In the genomic region with DNA sequence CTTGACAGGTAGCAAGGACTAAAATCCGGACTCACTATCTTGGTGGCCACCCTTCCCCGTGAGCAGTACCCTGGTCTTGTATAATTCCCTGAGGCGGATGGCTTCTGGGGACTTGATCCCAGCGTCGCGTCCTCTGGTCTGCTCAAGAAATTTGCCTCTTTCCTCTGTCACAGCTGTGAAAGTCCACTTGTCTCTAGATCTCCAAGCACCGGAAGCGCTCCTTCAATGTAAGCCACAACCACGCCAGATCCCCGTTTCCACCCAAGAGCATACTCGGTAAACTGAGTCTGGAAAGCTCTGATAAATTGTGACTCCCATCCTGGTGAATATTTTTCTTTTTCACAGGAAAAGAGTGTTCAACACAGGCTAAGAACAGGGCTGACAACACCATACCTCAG, we compare ENCODE assay signal across 8 mouse cellular contexts. TPM values are rescaled to one million over a fixed set of nuclear protein-coding genes. Genes with fewer than 3 reads are reported as not detected.
DNase-seq lines count a peak whose midpoint lies in the region; ATAC-seq and TF ChIP-seq lines count a peak whose summit lies in the region.

No protein-coding gene starts in this region.

- H3K4me3 ChIP-seq in heart, adult 2 months, result peak overlapping the region; percentile 82
- peak overlapping the region; percentile 64 for H3K4me3 ChIP-seq in hindbrain, postnatal 0 days (ENCODE audit: low read length)
- peak overlapping the region; percentile 54 for H3K4me3 ChIP-seq in midbrain, embryonic 13.5 days (replicated peaks)

- no peak for DNase-seq in heart, adult 2 months
- DNase-seq in heart, adult 9 months (ENCODE audit: low spot score in 2 of 2), result no peak
- peak; percentile 43 for DNase-seq in 416B (ENCODE audit: low read depth)
- peak; percentile 26 for DNase-seq in embryo, embryonic 10.5 days (ENCODE audit: low spot score)
- DNase-seq in hindbrain, postnatal 0 days (ENCODE audit: low spot score), result peak; percentile 22
- no peak for DNase-seq in natural killer cell, adult 2 months (ENCODE audit: low spot score in 2 of 2)
- no peak for DNase-seq in urinary bladder, postnatal 10 days (ENCODE audit: low spot score)

- no peak for TF ChIP-seq CTCF in heart, adult 2 months (IDR thresholded peaks at IDR 0.05)
- no peak for TF ChIP-seq CTCF in hindbrain, postnatal 0 days (IDR thresholded peaks at IDR 0.05; ENCODE audit: low read depth)

- 2% methylated on average over 11 of the region's 11 CpGs for WGBS in heart, adult 2 months
- WGBS in hindbrain, postnatal 0 days, result 2% methylated on average over 11 of the region's 11 CpGs
- 3% methylated on average over 11 of the region's 11 CpGs for WGBS in midbrain, embryonic 13.5 days

- H3K9me3 ChIP-seq in hindbrain, postnatal 0 days (ENCODE audit: low read length), result no peaks in the 10 kb centered on the region
- H3K9me3 ChIP-seq in midbrain, embryonic 13.5 days, result no peaks in the 10 kb centered on the region

- peaks cover 3% of the 10 kb centered on the region; the same call in 1 of the 2 replicates for H3K36me3 ChIP-seq in heart, adult 2 months (ENCODE audit: control insufficient read depth, insufficient read depth, low read length)
- no peaks in the 10 kb centered on the region for H3K36me3 ChIP-seq in hindbrain, postnatal 0 days (ENCODE audit: insufficient read depth, low read length)
- H3K36me3 ChIP-seq in midbrain, embryonic 13.5 days, result no peaks in the 10 kb centered on the region

- H3K4me2 ChIP-seq in hindbrain, postnatal 0 days (ENCODE audit: low read depth, low read length), result peak overlapping the region; percentile 78
- peak overlapping the region; percentile 86 for H3K4me2 ChIP-seq in midbrain, embryonic 13.5 days (replicated peaks)

- peak; percentile 19 for ATAC-seq in hindbrain, postnatal 0 days
- no peak for ATAC-seq in midbrain, embryonic 13.5 days

- TF ChIP-seq POLR2A in heart, adult 2 months (IDR thresholded peaks at IDR 0.05; ENCODE audit: insufficient read depth, low read depth, low read length), result no peak

- peak overlapping the region; percentile 91 for H3K27ac ChIP-seq in heart, adult 2 months
- peak overlapping the region; percentile 92 for H3K27ac ChIP-seq in hindbrain, postnatal 0 days
- H3K27ac ChIP-seq in midbrain, embryonic 13.5 days, result peak overlapping the region; percentile 85

- no peaks in the 10 kb centered on the region for H3K79me2 ChIP-seq in heart, adult 2 months (replicated peaks; ENCODE audit: control insufficient read depth, insufficient read depth, low read length)

- intact Hi-C loops in heart, adult 2 months (cut with DNase I), result loop anchor here (5.0 to 10.0 kb wide), 2 partner anchors 47 to 460 kb away; a partner anchor contains a TSS

- no peak for TF ChIP-seq EP300 in heart, adult 2 months (IDR thresholded peaks at IDR 0.05; ENCODE audit: insufficient read depth, low read depth, low read length)

- H3K4me1 ChIP-seq in heart, adult 2 months (ENCODE audit: control insufficient read depth, insufficient read depth, low read length), result peaks cover 4% of the 10 kb centered on the region
- H3K4me1 ChIP-seq in hindbrain, postnatal 0 days (ENCODE audit: insufficient read depth, low read length), result peaks cover 14% of the 10 kb centered on the region
- peaks cover 17% of the 10 kb centered on the region for H3K4me1 ChIP-seq in midbrain, embryonic 13.5 days (replicated peaks)

- H3K27me3 ChIP-seq in heart, adult 2 months (ENCODE audit: control insufficient read depth, insufficient read depth, low read length), result no peaks in the 10 kb centered on the region
- no peaks in the 10 kb centered on the region for H3K27me3 ChIP-seq in hindbrain, postnatal 0 days (ENCODE audit: insufficient read depth, low read length)
- H3K27me3 ChIP-seq in midbrain, embryonic 13.5 days, result no peaks in the 10 kb centered on the region

- peak overlapping the region; percentile 71 for H3K9ac ChIP-seq in heart, adult 2 months (ENCODE audit: low read depth, low read length)
- peak overlapping the region; percentile 68 for H3K9ac ChIP-seq in hindbrain, postnatal 0 days (replicated peaks; ENCODE audit: low read length)
- H3K9ac ChIP-seq in midbrain, embryonic 13.5 days (replicated peaks), result peak overlapping the region; percentile 69

RNA-seq across cellular contexts. Expression of a gene that starts 0.3 kb away (rescaled TPM):
- total RNA-seq in heart, adult 2 months (2021), result 1 to 10 TPM; 2.0 to 2.1 TPM
- polyA plus RNA-seq in heart, adult 2 months (2012; rRNA removed), result 5.1 and 6.1 TPM in 2 replicates
- 15.8 and 62.8 TPM in 2 replicates for total RNA-seq in hindbrain, postnatal 0 days (2014; rRNA removed)
- 20.7 and 20.8 TPM in 2 replicates for polyA plus RNA-seq in hindbrain, postnatal 0 days (2015; fragmentation: Nextera tagmentation; extraction: Ambion mirVana)
- polyA plus RNA-seq in midbrain, embryonic 13.5 days (2015; fragmentation: Nextera tagmentation; extraction: Ambion mirVana), result 14.0 and 15.7 TPM in 2 replicates

RNA-seq across cellular contexts. Expression of a gene that starts 3.5 kb away (rescaled TPM):
- total RNA-seq in heart, adult 2 months (2021), result 10 to 100 TPM; 11.0 to 14.1 TPM
- 12.2 and 15.5 TPM in 2 replicates for polyA plus RNA-seq in heart, adult 2 months (2012; rRNA removed)
- 33.0 and 56.6 TPM in 2 replicates for total RNA-seq in hindbrain, postnatal 0 days (2014; rRNA removed)
- 61.4 and 63.6 TPM in 2 replicates for polyA plus RNA-seq in hindbrain, postnatal 0 days (2015; fragmentation: Nextera tagmentation; extraction: Ambion mirVana)
- 41.0 and 52.0 TPM in 2 replicates for polyA plus RNA-seq in midbrain, embryonic 13.5 days (2015; fragmentation: Nextera tagmentation; extraction: Ambion mirVana)

RNA-seq across cellular contexts. Expression of a gene that starts 10.5 kb away (rescaled TPM):
- under 1 TPM; 0.73 to 0.76 TPM for total RNA-seq in heart, adult 2 months (2021)
- 0.66 and 1.5 TPM in 2 replicates for polyA plus RNA-seq in heart, adult 2 months (2012; rRNA removed)
- 4.9 and 6.7 TPM in 2 replicates for total RNA-seq in hindbrain, postnatal 0 days (2014; rRNA removed)
- polyA plus RNA-seq in hindbrain, postnatal 0 days (2015; fragmentation: Nextera tagmentation; extraction: Ambion mirVana), result 5.9 and 6.0 TPM in 2 replicates
- polyA plus RNA-seq in midbrain, embryonic 13.5 days (2015; fragmentation: Nextera tagmentation; extraction: Ambion mirVana), result 7.0 TPM in 2 replicates

RNA-seq across cellular contexts. Expression of a gene that starts 46.2 kb away (rescaled TPM):
- under 1 TPM in 1 of 2 experiments, not detected in 1; 0.13 TPM for total RNA-seq in heart, adult 2 months (2021)
- 0.15 TPM in 1 of 2 replicates, not detected in the other for polyA plus RNA-seq in heart, adult 2 months (2012; rRNA removed)
- total RNA-seq in hindbrain, postnatal 0 days (2014; rRNA removed), result not detected in 2 replicates
- not detected in 2 replicates for polyA plus RNA-seq in hindbrain, postnatal 0 days (2015; fragmentation: Nextera tagmentation; extraction: Ambion mirVana)
- not detected in 2 replicates for polyA plus RNA-seq in midbrain, embryonic 13.5 days (2015; fragmentation: Nextera tagmentation; extraction: Ambion mirVana)

RNA-seq across cellular contexts. Expression of a gene that starts 46.3 kb away (rescaled TPM):
- 10 to 100 TPM; 38.0 to 41.8 TPM for total RNA-seq in heart, adult 2 months (2021)
- polyA plus RNA-seq in heart, adult 2 months (2012; rRNA removed), result 26.0 and 52.4 TPM in 2 replicates
- total RNA-seq in hindbrain, postnatal 0 days (2014; rRNA removed), result 57.9 and 60.6 TPM in 2 replicates
- polyA plus RNA-seq in hindbrain, postnatal 0 days (2015; fragmentation: Nextera tagmentation; extraction: Ambion mirVana), result 31.6 TPM in 2 replicates
- polyA plus RNA-seq in midbrain, embryonic 13.5 days (2015; fragmentation: Nextera tagmentation; extraction: Ambion mirVana), result 50.9 and 51.3 TPM in 2 replicates

Comparison
In these comparisons a context has a peak if more than half of its experiments do, and no peak if none do; other contexts are left out.
1. DNase-seq: peak in 416B (single experiment), embryo, embryonic 10.5 days (single experiment) and hindbrain, postnatal 0 days (single experiment); none in heart, adult 2 months (0 of 2), heart, adult 9 months (0 of 2), natural killer cell, adult 2 months (0 of 2) and urinary bladder, postnatal 10 days (single experiment).
2. Peak in every context shown above with its lines, with median percentiles within 50 percentile points of each other: H3K27ac ChIP-seq, H3K4me3 ChIP-seq and H3K9ac ChIP-seq.